Mouse (Mus musculus) lung, postnatal 25 days (tissue): ENCODE results near the gene Mpzl3.
A peak's percentile ranks its signal among the peaks of the same experiment; 100 is the strongest.

Experiments used
- DNase-seq: peaks from one replicate; pipeline ENCODE4 v3.0.0; 2022; ENCODE audit warnings: low spot score

Gene Mpzl3

DNA sequence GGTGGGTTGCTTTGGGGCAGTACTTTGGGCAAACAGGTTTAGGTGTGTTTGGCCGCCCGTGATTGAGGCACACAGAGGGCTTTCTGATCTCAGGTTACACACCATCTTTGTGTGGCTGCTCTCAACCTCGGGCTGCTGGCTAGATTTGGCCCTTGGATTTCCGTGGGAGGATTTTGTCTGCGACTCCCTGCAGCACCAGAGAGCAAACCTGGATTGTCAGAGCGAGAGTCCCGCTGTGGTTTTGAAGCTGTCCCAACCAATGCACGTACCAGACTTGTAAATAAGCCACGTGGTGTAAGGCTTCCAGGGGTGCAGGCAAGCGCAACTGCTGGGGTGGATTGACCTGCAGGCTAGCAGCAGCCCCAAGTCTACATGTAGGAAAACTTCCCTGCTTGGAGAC lies 12.0 kb upstream of the Mpzl3 start:
- DNase-seq = no peak

DNA sequence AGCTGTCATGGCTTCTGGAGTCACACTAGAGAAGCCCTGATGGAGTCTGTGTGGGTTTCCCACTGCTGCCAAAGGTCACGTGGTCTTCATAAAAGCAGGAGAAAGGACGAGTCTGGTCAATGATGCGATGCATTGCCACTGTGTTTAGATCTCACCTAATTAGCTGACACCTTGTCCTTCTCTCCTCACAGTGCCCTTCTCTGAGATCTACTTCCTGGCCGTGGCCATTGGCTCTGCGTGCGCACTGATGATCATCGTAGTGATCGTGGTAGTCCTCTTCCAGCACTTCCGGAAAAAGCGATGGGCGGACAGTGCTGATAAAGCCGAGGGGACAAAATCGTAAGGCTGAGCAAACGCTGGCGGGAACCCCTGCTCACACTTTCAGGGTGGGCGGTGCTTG lies 8.0 kb upstream of the Mpzl3 start:
- DNase-seq = no peak

DNA sequence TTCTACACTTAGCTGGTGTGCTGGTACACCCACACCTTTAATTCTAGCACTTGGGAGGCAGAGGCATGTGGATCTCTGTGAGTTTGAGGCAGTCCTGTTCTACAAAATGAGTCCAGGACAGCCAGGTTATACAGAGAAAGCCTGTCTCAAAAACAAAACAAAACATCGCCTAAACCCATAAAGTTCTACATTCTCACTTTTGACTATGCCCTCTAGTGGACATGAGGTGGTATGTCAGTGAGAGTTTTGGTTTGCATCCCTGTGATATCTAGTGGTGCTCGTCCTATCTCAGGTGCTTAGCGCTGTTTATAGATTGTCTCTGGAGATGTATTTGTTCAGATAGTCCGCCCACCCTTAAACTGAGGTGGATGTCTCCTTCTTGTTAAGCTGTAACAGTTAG lies 6.5 kb upstream of the Mpzl3 start:
- DNase-seq = no peak

DNA sequence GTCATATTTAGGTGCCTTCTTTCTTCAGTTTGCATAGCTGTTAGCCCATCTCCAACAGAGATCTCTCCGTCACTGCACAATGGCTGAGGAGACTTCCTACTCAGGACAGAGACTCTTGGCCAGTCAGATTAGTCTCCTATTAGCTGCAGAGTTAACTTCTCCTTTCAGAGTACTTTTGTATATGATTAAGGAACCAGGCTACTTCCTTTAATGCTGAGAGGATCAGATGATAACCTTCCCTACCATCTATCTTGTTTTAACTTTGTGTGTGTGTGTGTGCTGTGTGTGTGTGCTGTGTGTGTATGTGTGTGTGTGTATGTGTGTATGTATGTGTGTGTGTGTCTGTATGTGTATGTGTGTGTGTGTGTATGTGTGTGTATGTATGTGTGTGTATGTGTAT lies 5.3 kb upstream of the Mpzl3 start:
- no peak for DNase-seq

DNA sequence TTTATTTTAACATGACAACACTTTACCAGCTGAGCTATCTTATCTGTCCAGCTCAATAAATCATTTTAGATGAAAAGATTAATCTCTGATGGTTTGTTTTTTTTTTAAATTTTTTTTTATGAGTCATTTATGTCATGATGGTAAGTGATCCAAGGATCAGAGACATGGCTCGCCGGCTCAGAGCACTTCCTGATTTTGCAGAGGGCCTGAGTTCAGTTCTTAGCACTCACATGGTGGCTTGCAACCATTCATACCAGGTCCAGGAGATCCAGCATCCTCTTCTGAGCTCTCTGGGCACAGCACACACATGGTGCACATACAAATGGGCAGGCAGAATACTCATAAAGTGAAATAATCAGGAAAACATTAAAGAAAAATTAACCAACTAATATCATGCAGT lies 4.7 kb upstream of the Mpzl3 start:
- no peak for DNase-seq

DNA sequence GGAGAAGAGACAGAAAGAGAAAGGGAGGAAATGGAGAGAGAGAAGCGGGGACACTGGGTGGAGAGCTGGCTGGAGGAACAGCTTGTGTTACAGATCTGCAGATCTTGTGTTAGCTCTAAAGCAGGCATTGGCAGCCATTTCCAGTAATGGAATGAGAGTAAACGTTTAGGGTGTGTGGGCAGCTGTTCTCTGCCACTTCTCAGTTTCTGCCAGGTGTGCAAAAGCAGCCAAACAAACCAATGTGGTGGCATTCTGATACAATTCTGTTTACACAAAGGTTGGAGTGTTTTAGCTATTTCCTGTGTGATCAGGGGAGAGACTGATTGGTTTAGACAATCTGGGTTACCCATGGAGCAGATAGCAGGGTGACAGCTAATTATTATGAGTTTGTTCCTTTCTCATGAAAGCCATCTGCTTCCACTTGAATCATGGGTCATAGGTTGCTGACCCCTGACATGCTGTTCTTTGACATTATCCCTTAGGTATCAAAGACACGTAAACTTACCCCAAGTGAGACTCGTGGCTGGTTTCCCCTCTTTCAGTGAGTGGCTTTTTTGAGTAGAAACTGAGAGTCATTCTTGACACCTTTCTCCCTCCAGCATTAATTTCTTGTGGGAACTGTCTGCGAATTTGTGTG lies 3.4 kb downstream of the Mpzl3 start:
- DNase-seq = no peak

DNA sequence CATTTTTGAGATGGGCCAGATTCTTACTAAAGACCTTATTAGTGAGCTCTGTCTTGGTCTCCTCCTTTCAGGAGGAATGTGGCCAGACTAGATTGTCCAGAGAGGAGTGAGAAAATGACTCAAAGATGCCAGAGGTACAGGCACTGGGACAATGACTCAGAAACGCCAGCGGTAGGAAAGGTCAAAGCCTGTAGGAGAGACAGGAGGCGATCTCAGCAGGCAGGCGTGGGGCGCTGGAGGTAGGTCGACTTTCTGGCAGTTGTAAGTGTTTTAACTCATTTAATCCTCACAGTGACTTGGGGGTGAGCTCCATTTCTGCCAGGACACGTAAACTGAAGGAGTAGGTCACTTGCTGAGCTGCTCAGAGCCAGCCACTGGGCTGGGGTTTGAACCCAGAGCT lies 5.2 kb downstream of the Mpzl3 start:
- no peak for DNase-seq

DNA sequence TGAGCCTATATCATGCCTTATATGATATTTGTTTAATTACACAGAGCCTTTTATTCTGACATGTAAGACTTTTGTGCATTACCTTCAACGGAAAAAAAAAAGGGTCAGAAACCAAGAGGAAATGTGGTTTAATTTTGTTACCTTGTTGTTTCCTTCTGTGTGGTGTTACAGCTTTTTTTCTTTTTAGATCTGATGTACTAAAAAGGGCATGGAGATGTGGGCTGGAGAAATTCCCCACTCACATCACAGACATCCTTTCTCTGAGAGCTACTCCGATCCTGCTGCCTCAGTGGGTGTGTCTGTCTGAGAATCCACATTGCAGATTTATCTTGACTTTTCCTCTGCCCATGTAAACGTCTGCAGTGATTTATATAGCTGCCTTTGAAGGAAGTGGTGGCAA lies 7.7 kb downstream of the Mpzl3 start:
- no peak for DNase-seq

DNA sequence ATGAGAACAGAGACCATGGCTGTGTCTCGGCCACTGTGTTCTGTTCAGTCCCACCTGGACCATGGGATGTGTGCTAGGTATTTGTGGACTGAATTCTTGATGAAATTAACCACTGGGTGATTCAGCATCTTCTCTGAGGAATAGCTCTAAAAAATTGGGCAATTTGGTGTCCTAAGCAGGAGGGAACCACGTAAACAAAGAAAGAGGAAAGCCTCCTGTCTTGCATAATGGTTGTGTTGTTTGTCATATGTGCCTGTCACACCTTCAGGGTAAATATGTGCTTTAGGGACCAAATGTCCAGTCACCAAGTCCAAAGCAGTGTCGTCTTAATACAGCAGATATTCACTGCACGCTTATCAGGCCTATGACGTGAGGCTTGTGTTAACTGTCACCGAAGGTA lies 9.4 kb downstream of the Mpzl3 start:
- no peak for DNase-seq

DNA sequence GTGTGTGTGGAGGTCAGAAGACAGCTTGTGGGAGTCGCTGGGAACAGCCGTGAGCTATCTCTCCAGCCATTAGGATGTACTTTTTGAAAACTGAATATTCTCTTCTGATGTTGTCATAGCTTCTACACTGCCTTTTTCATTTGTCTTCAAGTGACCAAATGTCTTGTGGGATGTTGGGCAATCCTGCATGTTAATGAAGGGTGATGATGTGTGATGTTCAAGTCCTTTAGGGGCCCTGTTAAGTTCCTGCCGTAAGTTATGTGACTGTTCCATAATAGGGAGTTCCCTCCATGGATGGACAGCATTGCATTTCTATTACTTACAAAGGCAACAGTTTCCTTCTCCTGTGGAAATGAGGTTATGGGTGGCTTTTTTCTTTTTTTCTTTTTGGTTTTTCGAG lies 11.7 kb downstream of the Mpzl3 start:
- DNase-seq = no peak

DNA sequence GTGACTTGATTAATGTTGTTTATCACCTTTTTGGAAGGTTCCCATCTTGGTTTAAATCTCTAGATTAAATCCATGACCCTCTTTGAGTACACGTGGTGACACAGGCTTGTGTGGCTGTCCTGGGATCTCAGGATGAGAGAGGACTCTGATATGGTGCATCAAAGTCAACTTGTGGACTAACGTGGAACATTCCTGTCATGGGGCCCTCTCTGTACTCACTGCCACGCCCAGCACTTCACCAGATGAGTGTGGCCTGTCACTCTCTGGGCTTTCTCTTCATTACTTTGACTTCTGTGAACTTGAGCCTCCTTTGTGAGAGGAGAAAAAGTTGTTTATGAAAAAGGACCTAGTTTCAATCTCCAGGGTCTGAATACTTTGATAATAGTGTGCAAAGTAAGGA lies 16.8 kb downstream of the Mpzl3 start:
- DNase-seq = no peak

DNA sequence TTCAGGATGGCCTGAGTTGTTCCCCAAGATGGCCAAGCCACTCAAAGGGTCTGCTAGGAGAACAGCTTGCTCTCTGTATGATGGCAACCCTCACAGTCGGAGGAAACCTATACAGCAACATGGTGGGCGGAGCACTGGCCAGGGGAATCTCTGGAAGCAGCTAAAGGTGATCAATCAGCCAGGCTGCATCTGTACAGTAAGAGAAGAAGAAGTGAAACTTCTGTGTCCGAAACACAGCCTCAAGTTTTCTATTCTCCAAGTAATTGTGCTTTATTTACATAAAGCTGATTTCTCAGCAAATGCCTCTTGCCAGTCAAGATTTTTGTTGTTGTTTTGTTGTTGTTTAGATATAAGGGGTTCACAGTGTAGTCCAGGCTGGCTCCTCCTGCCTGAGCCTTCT lies 22.9 kb downstream of the Mpzl3 start:
- DNase-seq = no peak

DNA sequence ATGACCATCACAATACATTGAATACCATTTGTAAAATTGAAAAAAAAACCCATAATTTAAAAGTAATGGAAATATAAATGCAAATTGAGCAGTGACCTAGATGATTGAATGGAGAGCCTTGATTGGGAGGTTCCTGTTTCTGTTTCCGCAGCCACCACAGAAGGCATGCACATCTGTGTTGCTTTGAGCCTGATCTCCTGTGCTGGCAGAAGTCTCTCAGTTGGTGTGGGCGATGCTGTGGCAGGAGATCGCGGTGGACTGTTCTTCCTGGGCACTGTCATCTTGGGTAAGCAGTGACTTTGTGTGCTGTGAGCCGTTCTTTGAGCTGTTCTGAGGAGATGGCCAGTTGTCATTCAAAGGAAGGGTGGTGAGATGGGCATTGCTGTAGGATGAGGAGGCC lies 24.0 kb downstream of the Mpzl3 start, which contains the start of gene Jaml:
TSS of gene Jaml (plus strand) at position 173 of the 400 bp plus-strand sequence.
- DNase-seq = no peak

DNA sequence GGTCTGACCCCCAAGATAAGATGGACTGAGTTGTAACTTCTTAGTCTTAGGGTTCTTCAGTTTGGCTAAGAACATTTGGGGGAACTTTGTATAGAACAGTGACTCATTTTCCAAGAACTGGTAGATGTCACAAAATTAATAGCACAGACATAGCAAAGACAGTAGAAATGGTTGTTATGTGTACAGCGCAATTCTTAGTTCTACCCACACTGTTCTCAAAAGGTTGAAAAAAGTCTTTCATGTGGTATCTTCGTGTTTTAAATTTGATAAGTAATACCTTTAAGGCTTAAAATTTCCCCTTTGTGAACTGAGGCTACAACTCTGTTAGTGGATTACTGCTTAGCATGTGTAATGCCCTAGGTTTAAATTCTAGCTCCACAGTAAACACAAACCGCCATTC lies 28.1 kb downstream of the Mpzl3 start:
- no peak for DNase-seq

DNA sequence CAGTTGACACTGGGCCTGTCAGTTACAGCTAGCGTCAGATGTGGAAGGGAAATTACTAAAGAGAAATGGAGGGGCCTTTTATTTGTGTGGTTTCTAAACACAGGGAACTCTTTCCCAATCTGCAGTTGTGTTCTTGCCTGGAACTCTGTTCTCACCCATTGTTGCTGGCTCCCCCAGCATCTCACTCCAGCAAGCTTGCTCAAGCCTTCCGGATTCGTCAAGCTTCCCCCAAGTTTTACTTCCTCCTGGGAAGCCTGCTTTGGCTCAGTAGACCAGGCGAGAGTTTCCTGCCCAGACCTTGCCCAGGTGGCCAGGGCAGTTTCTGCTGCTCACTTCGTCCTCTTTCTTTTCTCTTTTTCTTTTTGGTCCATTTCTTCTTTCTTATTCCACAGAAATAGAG lies 29.6 kb downstream of the Mpzl3 start:
- DNase-seq = no peak

DNA sequence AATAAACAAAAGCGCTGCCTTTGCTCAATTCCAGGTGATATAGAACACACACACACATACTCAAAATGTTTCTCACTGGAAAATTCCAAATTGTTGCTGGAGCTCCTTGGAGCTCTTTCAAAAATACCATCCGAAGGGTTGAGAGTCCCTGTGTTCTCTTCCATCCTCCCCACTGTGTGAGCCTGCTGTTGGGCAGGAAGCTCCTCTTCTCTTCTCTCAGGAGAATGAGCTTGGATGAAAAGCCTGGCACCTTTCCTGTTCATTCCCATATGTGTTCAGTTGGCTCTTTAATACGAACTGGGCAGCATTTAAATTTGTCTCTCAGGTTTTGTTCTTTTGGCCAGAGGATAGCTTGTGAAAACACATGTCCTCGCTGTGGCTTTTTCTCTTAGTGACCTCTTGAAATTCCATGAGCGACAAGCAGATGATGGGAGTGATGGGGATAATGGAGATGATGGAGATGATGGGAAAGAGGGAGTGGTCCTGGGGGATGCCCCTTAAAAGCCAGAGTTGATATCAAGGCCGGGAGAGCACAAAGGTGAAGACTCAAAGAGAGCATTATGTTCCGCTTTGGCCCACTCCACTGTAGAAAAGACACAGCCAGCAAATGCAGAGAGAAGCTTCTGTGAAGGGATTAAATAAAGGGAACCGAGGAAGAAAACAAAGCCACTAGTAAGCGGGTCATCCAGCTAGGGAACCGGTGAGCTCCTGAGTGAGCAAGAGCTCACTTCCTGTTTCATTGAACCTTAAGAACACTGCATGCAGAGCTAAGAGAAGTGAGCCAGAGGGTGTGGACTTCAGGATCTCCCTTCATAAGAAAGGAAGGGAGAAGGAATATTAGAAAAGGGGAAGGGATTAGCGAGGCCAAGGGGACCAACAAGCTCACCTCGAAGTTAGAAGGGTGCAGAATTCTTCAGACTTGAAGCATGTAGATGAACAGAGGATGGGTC lies 31.0 kb downstream of the Mpzl3 start:
- no peak for DNase-seq

DNA sequence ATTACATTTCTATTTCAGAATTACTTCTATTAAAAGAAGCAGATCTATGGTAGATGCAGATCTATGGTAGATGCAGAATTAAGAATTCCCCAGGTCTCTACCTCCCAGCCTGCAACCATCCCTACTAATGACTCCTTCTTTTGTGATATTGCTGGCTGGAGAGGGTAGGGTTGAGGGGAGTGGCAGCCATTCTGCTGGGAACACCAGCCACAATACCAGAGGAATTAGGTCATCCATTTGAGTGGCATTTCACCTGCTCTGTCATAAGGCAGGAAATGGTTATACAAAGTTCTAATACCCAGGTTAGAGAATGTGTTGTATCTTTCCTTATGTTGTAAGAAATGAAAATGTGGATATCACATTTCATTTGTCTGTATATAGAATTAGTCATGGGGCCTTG lies 33.1 kb downstream of the Mpzl3 start:
- DNase-seq = no peak

DNA sequence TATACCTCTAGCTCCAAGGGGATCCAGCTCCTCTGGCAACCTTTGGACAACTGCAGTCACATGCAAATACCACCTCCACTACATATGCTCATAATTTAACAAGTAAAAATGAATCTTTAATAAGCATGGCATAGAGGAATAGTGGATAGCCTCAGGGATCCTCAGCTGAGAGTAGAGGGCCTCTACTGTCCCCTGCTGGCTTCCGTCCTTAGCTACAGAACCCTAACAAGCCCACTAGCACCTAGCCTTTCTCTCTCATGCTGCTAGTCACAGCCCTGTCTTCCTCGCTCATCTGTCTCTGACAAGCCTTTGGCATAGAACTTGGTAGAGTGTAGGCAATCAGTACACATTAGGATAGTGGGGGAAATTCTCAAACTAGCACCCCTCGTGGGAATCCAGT lies 35.8 kb downstream of the Mpzl3 start:
- no peak for DNase-seq

DNA sequence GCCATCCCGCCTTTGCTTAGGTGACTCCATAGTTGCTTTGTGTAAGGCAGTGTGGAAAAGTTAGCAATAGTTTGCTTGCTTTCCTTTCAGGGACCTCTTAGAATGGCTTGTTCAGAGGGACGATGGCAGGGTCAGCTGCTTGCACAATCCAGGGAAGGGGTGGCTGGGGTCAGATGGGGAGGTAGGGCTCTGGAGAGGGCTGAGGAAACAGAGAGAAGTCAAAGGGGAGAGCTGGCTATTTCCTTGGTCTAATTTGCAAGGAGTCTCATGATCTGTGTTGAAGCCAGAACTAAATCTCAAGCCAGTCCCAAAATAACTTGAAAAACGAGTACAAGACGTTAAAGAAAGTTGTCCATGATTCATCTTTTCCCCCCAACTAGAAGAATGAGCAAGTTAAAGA lies 37.7 kb downstream of the Mpzl3 start:
- peak; percentile 26 for DNase-seq

DNA sequence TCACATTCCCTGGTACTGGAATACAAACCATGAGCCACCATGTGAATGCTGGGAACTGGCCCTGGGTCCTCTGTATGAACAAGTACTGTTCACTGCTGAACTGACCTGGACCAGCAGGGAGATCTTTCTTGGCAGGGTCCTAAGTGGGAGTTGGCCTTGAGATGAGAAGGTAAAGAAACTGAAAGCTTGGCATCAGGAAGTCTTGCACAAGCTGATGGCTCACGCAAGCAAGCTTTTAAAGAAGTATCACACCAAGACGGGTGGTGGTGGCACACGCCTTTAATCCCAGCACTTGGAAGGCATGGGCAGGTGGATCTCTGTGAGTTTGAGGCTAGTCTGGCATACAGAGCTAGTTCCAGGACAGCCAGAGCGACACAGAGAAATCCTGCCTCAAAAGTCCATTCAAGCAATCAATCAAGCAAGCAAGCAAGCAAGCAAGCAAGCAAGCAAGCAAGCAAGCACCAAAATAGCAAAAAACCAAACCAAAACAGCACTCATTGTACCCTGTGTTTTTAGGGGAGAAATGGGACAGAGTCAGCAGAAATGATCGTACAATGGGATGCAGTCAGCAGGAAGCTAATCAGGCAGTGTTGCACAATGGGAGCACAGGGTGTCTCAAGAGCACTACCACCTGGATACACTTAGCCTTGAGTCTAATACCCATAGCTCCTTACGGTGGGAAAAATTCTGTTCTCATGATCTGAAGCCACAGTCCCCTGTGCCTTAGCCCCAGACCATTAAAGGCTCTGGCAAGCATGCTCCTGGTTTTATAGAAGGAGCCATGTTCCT lies 40.4 kb downstream of the Mpzl3 start:
- DNase-seq = peak; percentile 51

DNA sequence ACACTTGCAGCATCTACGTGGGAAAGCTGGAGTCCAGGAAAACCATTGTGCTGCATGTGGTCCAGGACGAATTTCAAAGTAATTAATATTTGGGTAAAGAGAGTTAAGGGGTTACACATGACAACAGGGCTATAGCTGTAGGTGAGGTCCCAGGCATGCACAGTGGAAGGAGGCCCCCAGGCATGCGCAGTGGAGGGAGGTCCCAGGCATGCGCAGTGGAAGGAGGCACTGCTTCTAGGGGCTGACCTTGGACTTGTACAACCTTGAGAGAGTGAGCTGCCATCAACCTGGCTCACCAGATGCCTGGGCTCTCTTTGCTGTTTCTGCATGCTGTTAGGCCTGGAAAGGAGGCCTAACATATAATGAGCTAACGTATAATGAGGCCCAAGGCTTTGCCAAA lies 42.9 kb downstream of the Mpzl3 start:
- DNase-seq = no peak

DNA sequence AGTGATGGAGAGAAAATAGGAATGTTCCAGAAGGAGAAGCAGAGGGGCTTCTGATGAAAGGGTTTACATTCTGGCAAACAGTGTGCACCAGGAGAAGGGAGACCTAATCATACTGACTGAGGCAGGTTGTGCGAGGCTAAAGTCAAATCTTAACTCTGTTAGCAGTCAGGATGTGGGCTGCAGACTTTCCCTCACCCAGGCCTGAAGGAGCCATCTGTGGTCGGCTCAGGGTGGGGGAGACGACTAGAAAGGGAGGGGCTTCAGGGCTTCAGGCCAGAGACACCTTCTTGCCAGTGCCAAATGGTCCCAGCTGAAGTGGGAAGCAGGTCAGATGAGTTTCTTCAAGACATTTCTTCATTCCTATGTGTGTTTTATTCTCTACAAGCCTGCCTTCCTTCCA lies 43.4 kb downstream of the Mpzl3 start:
- DNase-seq = no peak

DNA sequence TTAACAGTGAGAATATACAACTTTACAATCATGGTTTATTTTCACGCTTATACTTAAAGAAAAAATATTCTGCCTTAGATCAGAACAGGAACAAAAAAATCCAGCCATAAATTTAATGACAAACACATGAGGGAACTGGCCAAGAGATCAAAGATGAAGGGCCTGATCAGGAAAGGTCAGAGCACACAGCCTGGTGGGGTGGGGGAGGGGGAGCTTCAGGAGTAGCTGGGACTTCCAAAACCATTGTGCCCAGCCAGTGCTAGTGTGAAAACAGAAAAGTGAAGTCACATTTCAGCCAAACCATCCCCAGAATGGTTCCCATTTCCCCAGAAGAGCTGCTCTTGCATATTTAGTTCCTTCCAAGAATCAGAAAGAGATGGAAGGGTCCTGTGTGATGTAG lies 47.5 kb downstream of the Mpzl3 start:
- no peak for DNase-seq
